Mouse (Mus musculus): ENCODE measurements around the gene Thumpd3.

DNA sequence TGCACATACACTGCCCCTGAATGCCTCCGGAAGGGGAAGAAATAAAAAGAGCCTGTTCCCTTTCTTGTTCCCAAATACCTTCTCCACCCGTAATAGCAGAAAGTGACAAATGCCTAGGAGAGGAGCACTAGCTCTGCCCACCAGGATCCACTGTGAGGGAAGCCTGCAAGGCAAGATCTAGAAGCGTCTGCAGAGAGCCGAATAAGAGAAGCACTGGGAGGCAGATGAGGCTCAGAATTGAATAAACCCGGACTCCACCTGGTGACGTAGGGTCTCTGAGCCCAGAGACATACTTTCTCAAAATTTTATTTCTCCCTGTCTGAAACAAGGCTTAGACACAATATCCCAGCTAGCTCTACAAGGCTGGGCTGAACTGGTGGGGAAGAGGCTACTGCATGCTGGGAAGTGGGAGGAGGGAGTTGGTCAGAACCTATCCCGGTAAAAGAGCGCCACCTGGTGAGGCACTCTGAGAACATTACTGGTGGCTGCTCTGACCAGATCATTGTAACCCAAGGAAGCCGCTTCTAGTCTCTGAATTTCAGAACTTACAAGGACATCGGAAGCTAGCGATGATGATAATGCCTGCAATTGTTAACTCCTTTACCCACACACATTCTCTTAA is 45.2 kb upstream of the Thumpd3 start:
- TF ChIP-seq CTCF (IDR thresholded peaks at IDR 0.05; ENCODE audit: borderline replicate concordance, insufficient read depth, low read length) (peak; percentile 86), POLR2A (IDR thresholded peaks at IDR 0.05; ENCODE audit: low read depth, low read length) (no peak)

Measured in embryonic fibroblast, embryonic 13.5 days (primary cell).